Comparison of ENCODE assay signal across 21 mouse cellular contexts in the genomic region with DNA sequence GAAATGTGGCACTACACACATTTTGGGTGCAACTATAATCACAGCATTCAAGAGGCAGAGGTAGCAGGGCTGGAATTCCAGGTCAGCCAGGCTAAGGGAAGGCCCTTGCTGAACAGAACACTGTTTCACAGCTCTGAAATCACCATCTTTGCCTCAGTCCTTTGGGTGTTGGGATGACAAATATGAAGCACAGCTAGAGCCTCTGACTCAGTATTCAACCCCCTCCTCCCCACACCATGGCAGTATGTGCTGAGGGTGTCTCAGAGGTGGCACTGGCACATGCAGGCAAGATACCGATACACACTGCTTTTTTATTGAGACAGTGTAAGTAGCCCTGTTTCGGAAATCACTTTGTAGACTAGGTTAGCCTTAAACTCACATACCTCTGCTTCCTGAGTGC. TPM values are rescaled to one million over a fixed set of nuclear protein-coding genes. Genes with fewer than 3 reads are reported as not detected.
"Had no signal": no experiment of that assay in that cellular context is flagged by ENCODE, and none has a peak within 500 bp of the region (broad histone marks: within the 10 kb centered on the region; RNA-seq: fewer than 3 reads in every experiment).

No protein-coding gene starts in this region.

- H3K9ac ChIP-seq: kidney, embryonic 15.5 days; limb, embryonic 12.5 days; liver, embryonic 15.5 days; neural tube, embryonic 12.5 days; neural tube, embryonic 15.5 days; stomach, embryonic 15.5 days had no signal

- DNase-seq: kidney, adult 11 months; kidney, adult 8-10 months; kidney, postnatal 10 days; kidney, postnatal 36 days; layer of hippocampus, postnatal 36 days; lung, adult 2 months; midbrain, embryonic 14.5 days; right cerebral cortex, postnatal 25 days; spleen, adult 18-20 months; thymus, postnatal 25 days had no signal

- H3K4me3 ChIP-seq: kidney, embryonic 15.5 days; left cerebral cortex, adult 2 months; limb, embryonic 12.5 days; liver, embryonic 15.5 days; midbrain, embryonic 10.5 days; neural tube, embryonic 12.5 days; neural tube, embryonic 15.5 days; stomach, embryonic 15.5 days had no signal

- H3K9me3 ChIP-seq: kidney, embryonic 15.5 days; limb, embryonic 12.5 days; liver, embryonic 15.5 days; midbrain, embryonic 10.5 days; neural tube, embryonic 12.5 days; neural tube, embryonic 15.5 days; stomach, embryonic 15.5 days had no signal

- H3K27me3 ChIP-seq: kidney, embryonic 15.5 days; limb, embryonic 12.5 days; liver, embryonic 15.5 days; neural tube, embryonic 12.5 days; neural tube, embryonic 15.5 days; stomach, embryonic 15.5 days had no signal

- H3K4me2 ChIP-seq: kidney, embryonic 15.5 days; limb, embryonic 12.5 days; liver, embryonic 15.5 days; neural tube, embryonic 12.5 days; neural tube, embryonic 15.5 days; stomach, embryonic 15.5 days had no signal

- H3K27ac ChIP-seq: kidney, embryonic 15.5 days; left cerebral cortex, adult 2 months; limb, embryonic 12.5 days; macrophage; midbrain, embryonic 10.5 days; neural tube, embryonic 12.5 days; neural tube, embryonic 15.5 days; stomach, embryonic 15.5 days had no signal

RNA-seq across cellular contexts. Expression of a gene that starts 3.7 kb away (rescaled TPM):
- total RNA-seq: megakaryocyte, adult 5-6 weeks had no signal
- polyA plus RNA-seq: macrophage had no signal

RNA-seq across cellular contexts. Expression of a gene that starts 4.3 kb away (rescaled TPM):
- total RNA-seq: liver, adult 2 months had no signal

RNA-seq across cellular contexts. Expression of a gene that starts 18.8 kb away (rescaled TPM):
- total RNA-seq: liver, adult 2 months; megakaryocyte, adult 5-6 weeks had no signal
- polyA plus RNA-seq: macrophage had no signal
